Mouse (Mus musculus): ENCODE measurements around the gene Odf3l1.
"Not testable (repeated sequence)": the region's sequence is repeated elsewhere in the genome, so short reads cannot be mapped to it uniquely, and the experiment has no call there.

Gene Odf3l1

GRCm38 (mm10) chr9:56864216-56864729, at the start of gene Odf3l1:
Gene Odf3l1, minus strand, starts transcription at chr9:56864679.
- DNase-seq, result no peak

DNA sequence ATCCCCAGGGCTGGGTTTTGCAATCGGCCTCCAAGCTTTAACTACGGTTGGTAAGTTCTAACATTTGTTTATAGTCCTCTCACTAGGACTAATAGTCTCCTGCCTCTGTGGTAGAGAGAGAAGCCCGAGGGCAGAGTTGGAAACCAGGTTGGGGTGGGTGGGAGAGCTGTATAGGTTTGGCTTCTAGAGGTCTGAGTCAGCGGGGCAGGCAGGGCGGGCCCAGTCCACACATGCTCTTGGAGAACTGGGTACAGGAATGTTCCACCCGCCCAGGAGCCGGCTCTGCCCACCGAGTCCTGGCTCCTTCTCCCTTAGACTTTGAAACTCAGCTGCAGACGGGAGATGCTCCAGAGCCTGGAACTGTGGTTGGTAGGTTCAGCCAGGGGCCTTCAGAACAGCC, 49.5 kb upstream of the Odf3l1 start:
- no peak for DNase-seq

DNA sequence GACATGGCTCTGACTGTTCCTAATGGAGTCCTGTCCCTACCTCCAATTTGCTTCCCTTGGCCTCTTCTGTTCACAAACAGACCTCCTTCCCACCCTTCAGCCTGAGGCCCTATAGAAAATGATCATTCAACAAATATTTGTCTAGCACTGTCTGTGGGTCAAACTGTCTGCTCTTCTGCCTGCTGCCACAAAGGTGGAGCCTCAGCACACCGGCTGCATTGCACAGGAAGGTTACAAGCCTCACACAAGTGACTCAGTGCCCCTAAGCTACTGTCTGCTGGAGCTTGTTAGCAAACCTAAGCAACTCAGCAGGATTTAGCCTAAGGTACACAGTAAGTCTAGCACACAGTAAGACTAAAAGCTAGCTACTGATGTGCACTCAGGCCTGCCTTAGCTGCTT, 46.5 kb upstream of the Odf3l1 start:
- DNase-seq, result peak in 1 of 2 experiments; percentile 1

DNA sequence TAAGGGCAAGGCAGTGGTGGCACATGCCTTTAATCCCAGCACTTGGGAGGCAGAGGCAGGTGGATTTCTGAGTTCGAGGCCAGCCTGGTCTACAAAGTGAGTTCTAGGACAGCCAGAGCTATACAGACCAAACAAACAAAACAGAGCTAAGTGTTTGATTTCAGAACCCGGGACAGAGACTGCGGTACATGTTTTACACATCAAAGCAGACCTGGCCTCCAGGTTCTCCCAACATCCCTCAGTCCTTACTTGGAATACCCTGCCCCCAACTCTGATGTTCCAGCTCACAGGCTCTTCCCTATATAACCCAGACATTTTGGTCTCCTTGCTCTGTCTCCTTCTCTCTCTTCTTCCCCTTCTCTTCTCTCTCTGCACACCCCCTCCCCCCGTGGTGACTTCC, 45.5 kb upstream of the Odf3l1 start:
- DNase-seq, result not testable (repeated sequence)

GRCm38 (mm10) chr9:56907549-56907948, 43.1 kb upstream of the Odf3l1 start:
- no peak for DNase-seq

GRCm38 (mm10) chr9:56903662-56904061, 39.2 kb upstream of the Odf3l1 start:
- DNase-seq, result no peak

DNA sequence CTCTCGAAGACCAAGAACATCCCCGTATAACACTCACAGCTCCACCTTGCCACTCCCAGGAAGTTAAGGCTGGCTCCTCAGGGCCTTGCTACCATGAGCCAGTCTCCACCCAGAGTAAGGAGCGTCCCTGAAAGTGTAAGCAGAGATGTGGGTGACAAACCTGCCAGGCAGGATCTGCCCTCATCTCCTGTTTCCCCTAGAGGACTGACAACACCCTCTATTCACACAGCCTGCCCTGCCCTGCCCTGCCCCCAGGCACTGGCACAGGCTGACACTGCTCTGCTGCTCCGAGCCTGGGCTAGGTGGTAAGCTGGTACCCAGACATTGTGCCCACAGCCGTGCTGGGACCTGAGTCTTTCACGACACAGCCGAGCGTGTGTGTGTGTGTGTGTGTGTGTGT, 36.7 kb upstream of the Odf3l1 start:
- no peak for DNase-seq

- no peak for DNase-seq
Measured at GRCm38 (mm10) chr9:56900571-56900970, 36.1 kb upstream of the Odf3l1 start.

DNA sequence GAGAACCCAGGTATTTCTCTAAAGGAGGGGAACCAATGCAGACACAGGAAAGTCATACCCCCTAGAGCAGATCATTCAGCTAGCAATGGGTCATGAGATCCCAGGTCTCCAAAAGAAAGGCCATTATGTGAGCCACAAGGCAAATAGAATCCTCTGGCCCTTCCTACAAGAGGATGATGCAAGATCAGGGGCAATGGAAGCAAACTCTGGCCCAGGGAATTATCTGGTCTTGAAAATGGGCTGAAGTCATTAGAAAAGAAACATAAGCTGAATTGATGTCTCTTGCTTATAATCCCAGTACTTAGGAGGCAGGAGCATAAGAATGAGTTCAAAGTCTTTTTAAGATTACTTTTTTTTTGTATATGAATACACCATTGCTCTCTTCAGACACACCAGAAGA, 35.6 kb upstream of the Odf3l1 start:
- no peak for DNase-seq

DNA sequence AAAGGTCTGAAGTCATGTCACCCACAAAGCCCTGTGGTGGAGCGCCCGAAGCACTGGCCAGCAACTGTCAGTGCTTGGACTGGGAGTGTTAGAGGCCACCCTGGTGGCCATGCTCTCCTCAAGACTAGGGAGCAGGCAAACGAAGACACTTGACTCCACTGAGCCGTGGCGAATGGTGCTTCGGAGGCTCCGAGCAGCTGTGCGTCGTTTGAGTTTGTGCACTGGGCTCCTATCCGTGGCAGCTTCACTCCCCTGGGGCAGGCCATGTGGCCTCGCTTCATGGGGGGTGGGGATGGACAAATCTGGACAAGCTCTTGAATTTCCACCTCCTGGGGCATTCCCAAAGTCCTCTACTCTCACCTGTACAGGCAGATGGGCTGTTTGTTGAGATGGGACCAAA, 34.9 kb upstream of the Odf3l1 start:
- DNase-seq, result no peak

DNA sequence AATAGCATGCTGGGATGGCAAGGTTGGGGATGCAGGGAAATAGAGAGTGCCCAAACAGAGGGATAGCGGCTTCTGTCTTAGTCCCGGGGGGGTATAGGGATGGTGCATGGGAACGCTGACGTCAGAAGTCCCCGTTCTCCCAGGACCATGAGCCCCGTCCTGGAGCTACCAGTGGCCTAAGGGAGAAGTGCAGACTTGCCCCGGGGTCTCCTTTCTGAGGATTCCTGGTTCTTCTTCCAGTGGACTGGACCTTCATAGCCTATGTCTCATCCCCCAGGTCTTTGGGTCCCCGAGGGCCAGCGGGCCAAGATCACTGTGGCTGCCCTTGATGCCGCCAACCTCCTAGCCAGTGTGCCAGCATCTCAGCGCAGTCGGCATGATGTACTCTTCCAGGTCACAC, 32.3 kb upstream of the Odf3l1 start:
- DNase-seq, result no peak

DNA sequence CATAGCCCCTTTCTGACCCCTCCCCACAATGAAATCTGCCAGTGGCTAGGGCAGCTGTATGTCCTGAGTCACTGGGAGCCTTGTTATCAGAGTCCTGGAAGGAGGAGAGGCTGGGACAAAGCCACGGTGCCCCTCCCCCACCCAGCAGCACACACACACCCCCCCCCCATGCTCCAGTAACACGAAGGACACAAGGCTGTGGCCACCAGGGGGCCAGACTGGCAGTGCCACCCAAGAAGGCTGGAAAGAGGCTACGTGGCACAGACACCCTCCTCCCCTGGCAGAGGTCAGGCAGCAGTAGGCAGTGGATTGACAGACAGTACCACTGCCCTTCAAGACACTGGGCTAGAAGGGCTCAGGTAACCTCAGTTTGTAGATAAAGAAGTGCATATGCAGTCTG, 29.5 kb upstream of the Odf3l1 start:
- peak in 1 of 2 experiments; percentile 34 for DNase-seq

DNA sequence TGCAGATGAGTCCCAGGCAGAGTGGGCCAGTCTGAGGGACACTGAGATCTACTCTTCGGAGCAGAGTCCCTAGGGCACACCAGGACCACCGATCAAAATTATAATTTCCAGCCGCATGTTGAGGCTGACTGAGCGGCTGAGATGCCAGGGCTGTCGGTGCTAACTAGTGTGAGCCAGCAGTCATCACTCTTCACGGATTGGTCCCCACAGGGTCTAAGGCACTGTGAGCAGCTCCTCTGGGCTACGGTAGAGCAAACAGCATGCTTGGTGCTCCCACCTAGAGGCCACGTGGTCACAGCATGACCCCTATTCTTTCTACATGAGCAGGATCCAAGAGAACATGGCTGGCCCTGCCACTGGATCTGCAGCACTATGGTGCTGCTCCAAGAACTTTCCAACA, 28.8 kb upstream of the Odf3l1 start:
- DNase-seq, result no peak

DNA sequence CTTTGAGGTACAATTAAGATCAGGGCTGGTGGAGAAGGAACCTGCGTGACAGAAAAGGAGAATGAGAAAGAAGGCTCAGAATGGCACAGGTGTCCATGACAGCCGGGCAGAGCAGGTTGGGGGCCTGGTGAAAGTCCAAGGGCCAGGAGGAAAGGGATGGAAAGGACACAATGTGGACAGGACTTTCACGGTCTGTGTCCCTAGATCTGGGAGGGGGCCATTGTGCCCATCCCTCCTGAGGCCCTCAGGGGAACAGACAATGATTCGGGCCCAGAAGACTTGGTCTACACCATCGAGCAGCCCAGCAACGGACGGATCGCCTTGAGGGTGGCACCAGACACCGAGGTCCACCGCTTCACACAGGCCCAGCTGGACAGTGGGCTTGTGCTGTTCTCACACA, 27.6 kb upstream of the Odf3l1 start:
- no peak for DNase-seq

DNA sequence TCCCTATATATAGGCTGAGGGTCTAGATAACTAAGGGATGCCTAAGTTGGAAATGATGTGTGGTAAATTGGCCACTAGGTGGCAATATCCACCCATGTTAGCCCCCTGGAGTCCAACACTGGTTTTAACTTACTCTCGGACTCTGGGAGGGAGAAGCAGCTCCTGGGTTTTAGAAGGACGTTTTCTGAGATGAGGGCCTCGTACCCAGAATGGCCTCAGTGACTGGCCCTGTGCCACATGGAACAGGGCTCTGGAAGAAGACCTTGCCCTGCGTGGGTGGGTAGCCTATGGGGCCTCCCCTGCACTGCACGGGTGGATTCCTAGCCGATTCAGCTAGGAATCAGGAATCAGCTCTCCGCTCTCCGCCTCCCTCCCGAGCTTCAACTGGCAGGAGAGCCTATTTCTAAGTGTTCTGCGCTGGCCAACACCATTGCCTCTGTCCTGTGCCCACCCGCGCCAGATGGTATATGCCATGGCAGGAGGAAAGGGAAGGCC, 27.1 kb upstream of the Odf3l1 start:
- peak; percentile 66 to 71 for DNase-seq

GRCm38 (mm10) chr9:56890522-56891250, 26.2 kb upstream of the Odf3l1 start:
- DNase-seq, result no peak

DNA sequence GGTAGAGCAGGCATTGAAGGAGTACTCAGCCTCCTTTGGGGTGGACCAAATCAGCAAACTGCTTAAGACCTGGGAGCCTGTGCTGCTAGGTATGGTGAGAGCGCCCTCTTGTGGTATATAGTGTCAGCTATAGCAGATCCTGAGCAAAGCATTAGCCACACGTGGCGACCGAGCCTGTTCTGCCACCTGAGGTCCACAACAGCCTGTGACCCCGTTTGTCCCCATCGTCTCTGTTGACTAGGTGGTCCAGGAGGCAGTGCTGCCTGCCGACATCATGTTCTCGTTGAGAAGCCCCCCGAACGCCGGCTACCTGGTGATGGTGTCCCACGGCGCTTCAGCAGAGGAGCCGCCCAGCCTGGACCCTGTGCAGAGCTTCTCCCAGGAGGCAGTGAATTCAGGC, 25.3 kb upstream of the Odf3l1 start:
- peak; percentile 69 to 83 for DNase-seq

DNA sequence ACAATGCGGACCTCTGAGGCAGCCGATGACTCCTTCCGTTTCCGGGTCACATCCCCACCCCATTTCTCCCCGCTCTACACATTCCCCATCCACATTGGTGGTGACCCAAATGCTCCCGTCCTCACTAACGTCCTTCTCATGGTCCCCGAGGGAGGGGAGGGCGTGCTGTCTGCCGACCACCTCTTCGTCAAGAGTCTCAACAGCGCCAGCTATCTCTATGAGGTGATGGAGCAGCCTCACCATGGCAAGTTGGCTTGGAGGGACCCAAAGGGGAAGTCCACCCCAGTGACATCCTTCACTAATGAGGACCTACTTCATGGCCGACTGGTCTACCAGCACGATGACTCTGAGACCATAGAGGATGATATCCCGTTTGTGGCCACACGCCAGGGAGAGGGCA, 23.1 kb upstream of the Odf3l1 start:
- DNase-seq, result no peak

- DNase-seq, result no peak
Measured at GRCm38 (mm10) chr9:56886601-56887000, 22.1 kb upstream of the Odf3l1 start.

DNA sequence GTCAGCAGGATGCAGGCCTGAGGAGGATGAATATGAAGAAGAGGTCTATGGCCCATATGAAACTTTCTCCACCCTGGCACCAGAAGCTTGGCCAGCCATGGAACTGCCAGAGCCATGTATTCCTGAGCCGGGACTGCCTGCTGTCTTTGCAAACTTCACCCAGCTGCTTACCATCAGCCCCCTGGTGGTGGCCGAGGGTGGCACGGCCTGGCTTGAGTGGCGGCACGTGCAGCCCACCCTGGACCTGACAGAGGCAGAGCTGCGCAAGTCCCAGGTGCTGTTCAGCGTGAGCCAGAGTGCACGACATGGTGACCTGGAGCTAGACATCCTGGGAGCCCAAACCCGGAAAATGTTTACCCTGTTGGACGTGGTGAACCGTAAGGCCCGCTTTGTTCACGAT, 21.6 kb upstream of the Odf3l1 start:
- no peak for DNase-seq

GRCm38 (mm10) chr9:56884328-56884727, 19.8 kb upstream of the Odf3l1 start:
- DNase-seq, result no peak

GRCm38 (mm10) chr9:56883470-56883869, 19.0 kb upstream of the Odf3l1 start:
- peak in 1 of 2 experiments; percentile 31 for DNase-seq

- no peak for DNase-seq
Measured at GRCm38 (mm10) chr9:56882818-56883217, 18.3 kb upstream of the Odf3l1 start.

GRCm38 (mm10) chr9:56882283-56882682, 17.8 kb upstream of the Odf3l1 start:
- DNase-seq, result no peak
